Mouse (Mus musculus): ENCODE measurements around the gene Gm21095.
"Not testable (repeated sequence)": the region's sequence is repeated elsewhere in the genome, so short reads cannot be mapped to it uniquely, and the experiment has no call there.

Gm21095 gene

GRCm38 (mm10) chrY:84096979-84097378 lies at the start of gene Gm21095:
Gm21095 (plus strand) TSS chrY:84097279.
- DNase-seq, result not testable (repeated sequence)

Data from cerebellum, postnatal 36 days (tissue).